Mouse (Mus musculus) limb, embryonic 11.5 days (tissue): Measurements from ENCODE around the gene Evi2b. TPM values are rescaled to one million over a fixed set of nuclear protein-coding genes. Genes with fewer than 3 reads are reported as not detected.

Experiments used
- ATAC-seq: fragments of 200-750 bp; cut with Nextera tagmentation; 2 replicates; pipeline ENCODE4 v1.8.0; 2017; ENCODE audit warnings: low read depth; ENCODE audit not compliant: insufficient number of reproducible peaks, low FRiP score, low TSS enrichment
- DNase-seq: peaks from one replicate; pipeline ENCODE4 v3.0.0-alpha.2; 2015; ENCODE audit warnings: low spot score
- H3K27ac ChIP-seq: fragments of 300-500 bp; sonication (generic); replicated peaks from 2 replicates; pipeline ENCODE4 v1.5.1; 2014; ENCODE audit warnings: low read depth, mild to moderate bottlenecking, low read length
- H3K27me3 ChIP-seq: fragments of 300-500 bp; sonication (generic); 2 replicates; pipeline ENCODE4 v1.6.1; 2014; ENCODE audit warnings: mild to moderate bottlenecking, low read length, mixed read lengths; ENCODE audit not compliant: control insufficient read depth, insufficient read depth
- H3K36me3 ChIP-seq: fragments of 300-500 bp; sonication (generic); 2 replicates; pipeline ENCODE4 v1.6.1; 2014; ENCODE audit warnings: mild to moderate bottlenecking, low read length, moderate library complexity, mixed read lengths; ENCODE audit not compliant: control insufficient read depth, insufficient read depth
- H3K4me1 ChIP-seq: fragments of 300-500 bp; sonication (generic); 2 replicates; pipeline ENCODE4 v1.6.1; 2014; ENCODE audit warnings: low read length, mixed read lengths; ENCODE audit not compliant: control insufficient read depth, insufficient read depth
- H3K4me2 ChIP-seq: fragments of 300-500 bp; sonication (generic); 2 replicates; pipeline ENCODE4 v1.6.1; 2014; ENCODE audit warnings: low read depth, mild to moderate bottlenecking, moderate library complexity; ENCODE audit not compliant: severe bottlenecking
- H3K4me3 ChIP-seq: fragments of 300-500 bp; sonication (generic); 2 replicates; pipeline ENCODE4 v1.5.1; 2014; ENCODE audit warnings: low read depth, low read length
- H3K9ac ChIP-seq: fragments of 300-500 bp; sonication (generic); 2 replicates; pipeline ENCODE4 v1.6.1; 2014; ENCODE audit warnings: mild to moderate bottlenecking, low read length
- H3K9me3 ChIP-seq: fragments of 300-500 bp; sonication (generic); 2 replicates; pipeline ENCODE4 v1.6.1; 2016; ENCODE audit warnings: low read length; ENCODE audit not compliant: control insufficient read depth
- WGBS: fragments of 180-500 bp; shearing (Covaris S2); extraction: QIAGEN DNeasy Blood & Tissue Kit; methylation state at CpG from one replicate; pipeline ENCODE4 v1.1.7; 2014; 5-methylcytosine and 5-hydroxymethylcytosine counted together
- polyA plus RNA-seq: library from polyadenylated mRNA; unstranded; fragments of >200 nt; fragmentation: Nextera tagmentation; extraction: Ambion mirVana; gene quantifications from 2 replicates; pipeline ENCODE4 v1.2.1, GENCODE M21; 2014

The Evi2b gene
- polyA plus RNA-seq, 1 experiment from 2014 or later, result 0.15 TPM

DNA sequence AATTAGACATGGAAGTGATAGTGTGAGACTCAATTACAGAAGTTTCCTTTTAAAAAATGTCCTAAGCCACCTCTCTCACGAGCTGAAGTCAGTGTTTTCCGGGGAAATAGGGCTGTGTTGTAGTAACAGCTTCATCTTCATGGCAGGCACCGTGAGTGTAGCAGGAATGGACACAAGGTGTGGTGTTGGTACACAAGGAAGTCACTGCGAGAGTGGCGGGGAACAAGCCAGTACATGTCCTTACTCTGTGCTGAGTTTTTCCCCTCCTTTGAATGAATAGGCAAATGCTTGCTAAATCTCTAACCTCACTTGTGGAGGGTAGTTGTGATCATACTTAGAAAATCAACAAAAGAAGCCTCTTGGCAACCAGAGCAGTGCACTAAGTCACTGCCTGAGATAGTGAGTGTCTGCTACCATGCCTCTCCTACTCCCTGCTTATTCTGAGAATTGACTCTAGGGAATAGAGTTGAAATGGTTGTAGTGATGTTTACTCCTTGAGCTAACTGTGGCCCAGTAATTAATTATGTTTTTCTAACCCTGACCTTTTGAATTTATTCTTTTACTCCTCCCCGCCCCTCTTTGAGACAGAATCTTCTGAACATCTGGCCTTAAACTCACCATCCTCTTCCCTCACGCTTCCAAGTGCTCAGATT, 39.6 kb downstream of the Evi2b start:
- Histone ChIP-seq H3K27ac (no peak overlapping the region), H3K9ac (no peak overlapping the region), H3K4me2 (no peak overlapping the region), H3K36me3 (peaks cover 4% of the 10 kb centered on the region; the same call in 1 of the 2 replicates), H3K4me1 (no peaks in the 10 kb centered on the region), H3K9me3 (no peaks in the 10 kb centered on the region), H3K27me3 (no peaks in the 10 kb centered on the region), H3K4me3 (no peak overlapping the region)
- ATAC-seq, result no peak
- WGBS, result 82% methylated on average over 7 of the region's 7 CpGs
- DNase-seq, result no peak

DNA sequence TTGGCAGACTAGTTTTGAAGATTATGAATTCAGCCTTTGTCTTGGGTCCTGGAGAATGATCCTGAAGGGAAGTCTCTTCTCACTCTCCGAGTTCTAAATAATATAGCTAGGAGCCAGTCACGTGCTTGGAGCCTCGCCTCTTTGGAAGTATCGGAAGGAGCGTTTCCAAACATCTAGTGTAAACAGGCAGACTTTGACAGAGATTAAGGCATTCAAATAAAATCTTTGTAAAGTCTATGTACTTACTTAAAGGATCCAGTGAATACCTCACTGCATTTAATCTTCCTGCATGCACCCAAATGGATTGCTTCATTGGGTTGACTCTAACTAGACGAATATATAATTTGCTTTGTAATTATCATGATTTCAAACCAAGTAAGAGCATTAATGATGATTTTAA, 40.2 kb downstream of the Evi2b start:
- Histone ChIP-seq H3K4me3 (no peak overlapping the region), H3K4me1 (no peaks in the 10 kb centered on the region), H3K4me2 (no peak overlapping the region), H3K27ac (no peak overlapping the region), H3K9me3 (no peaks in the 10 kb centered on the region), H3K36me3 (peaks cover 4% of the 10 kb centered on the region; the same call in 1 of the 2 replicates), H3K9ac (no peak overlapping the region), H3K27me3 (no peaks in the 10 kb centered on the region)
- DNase-seq (no peak), ATAC-seq (no peak)
- 94% methylated on average over 6 of the region's 6 CpGs for WGBS

DNA sequence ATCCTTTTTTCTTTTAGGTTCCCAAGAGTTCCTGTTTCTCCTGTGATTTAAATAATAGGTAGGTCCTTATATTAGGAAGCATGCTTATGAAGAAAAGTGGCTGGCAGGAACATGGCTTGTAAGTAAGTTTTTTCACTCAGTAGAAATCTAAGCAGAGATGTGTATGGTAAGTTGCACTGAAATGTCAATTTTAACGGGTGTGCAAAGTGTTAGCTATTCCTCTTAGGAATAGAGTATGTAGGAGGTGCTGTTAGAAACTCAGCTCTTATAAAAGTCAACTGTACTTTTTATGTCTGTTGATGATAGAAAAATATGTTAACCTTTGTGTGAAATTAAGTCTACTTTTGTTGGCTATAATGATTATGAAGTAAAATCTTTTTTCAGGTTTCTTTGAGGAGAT, 55.5 kb downstream of the Evi2b start:
- 79% methylated on average over 1 of the region's 1 CpGs for WGBS
- no peak overlapping the region for H3K27ac ChIP-seq
- H3K4me3 ChIP-seq, result no peak overlapping the region
- H3K36me3 ChIP-seq, result peaks cover 5% of the 10 kb centered on the region; the same call in 1 of the 2 replicates
- H3K27me3 ChIP-seq, result no peaks in the 10 kb centered on the region
- ATAC-seq (no peak), DNase-seq (no peak)
- no peak overlapping the region for H3K4me2 ChIP-seq
- H3K9ac ChIP-seq, result no peak overlapping the region
- no peaks in the 10 kb centered on the region for H3K4me1 ChIP-seq
- no peaks in the 10 kb centered on the region for H3K9me3 ChIP-seq

Other genes with a start within 250 kb of the Evi2b start
- gene Gm9964, start 226.9 kb downstream of the Evi2b start, polyA plus RNA-seq, result not detected in 2 replicates
- 9.9 and 10.1 TPM in 2 replicates for gene Nf1, start 184.1 kb downstream of the Evi2b start, polyA plus RNA-seq
- gene Omg, start 19.7 kb downstream of the Evi2b start, polyA plus RNA-seq, result 0.12 and 0.33 TPM in 2 replicates
- gene Evi2, start 6.8 kb upstream of the Evi2b start, polyA plus RNA-seq, result 0.85 and 0.91 TPM in 2 replicates
- gene Evi2a, start 6.8 kb upstream of the Evi2b start, polyA plus RNA-seq, result 2.0 and 2.3 TPM in 2 replicates
- gene Rab11fip4, start 67.5 kb upstream of the Evi2b start, polyA plus RNA-seq, result 10.7 and 12.2 TPM in 2 replicates